Comparison of ENCODE assay signal across 26 mouse cellular contexts in genomic region chrX:122555679-122556078, GRCm38 (mm10).
"Had no signal": no experiment of that assay in that cellular context is flagged by ENCODE, and none has a peak within 500 bp of the region (broad histone marks: within the 10 kb centered on the region; RNA-seq: fewer than 3 reads in every experiment).

No protein-coding gene starts in this region.

- H3K27ac ChIP-seq: embryonic facial prominence, embryonic 10.5 days; embryonic facial prominence, embryonic 12.5 days; embryonic facial prominence, embryonic 13.5 days; embryonic facial prominence, embryonic 15.5 days; forebrain, embryonic 10.5 days; forebrain, embryonic 12.5 days; forebrain, embryonic 13.5 days; forebrain, embryonic 15.5 days; gastrocnemius, adult 2 months; heart, adult 2 months had no signal

- H3K4me3 ChIP-seq: embryonic facial prominence, embryonic 10.5 days; embryonic facial prominence, embryonic 12.5 days; embryonic facial prominence, embryonic 13.5 days; embryonic facial prominence, embryonic 15.5 days; erythroblast, embryonic 14.5 days; forebrain, embryonic 10.5 days; forebrain, embryonic 12.5 days; forebrain, embryonic 13.5 days; forebrain, embryonic 15.5 days; gastrocnemius, adult 2 months; heart, adult 2 months had no signal

- H3K4me2 ChIP-seq: embryonic facial prominence, embryonic 12.5 days; embryonic facial prominence, embryonic 13.5 days; embryonic facial prominence, embryonic 15.5 days; forebrain, embryonic 12.5 days; forebrain, embryonic 13.5 days; forebrain, embryonic 15.5 days had no signal

- H3K4me1 ChIP-seq: embryonic facial prominence, embryonic 10.5 days; embryonic facial prominence, embryonic 12.5 days; embryonic facial prominence, embryonic 13.5 days; embryonic facial prominence, embryonic 15.5 days; forebrain, embryonic 10.5 days; forebrain, embryonic 12.5 days; forebrain, embryonic 13.5 days; forebrain, embryonic 15.5 days had no signal

- DNase-seq: cerebellum, adult 9-11 months; cerebellum, postnatal 10 days; cerebellum, postnatal 14 days; cerebellum, postnatal 25 days; cerebellum, postnatal 36 days; embryo, embryonic 11 days; forebrain, postnatal 0 days; gastrocnemius, adult 2 months; gastrocnemius, postnatal 10 days; gastrocnemius, postnatal 14 days; gastrocnemius, postnatal 25 days; gastrocnemius, postnatal 36 days; heart, adult 11 months; heart, adult 18-20 months; heart, adult 2 months had no signal

- ATAC-seq: forebrain, embryonic 13.5 days; forebrain, embryonic 14.5 days; forebrain, embryonic 15.5 days; forebrain, embryonic 16.5 days; forebrain, postnatal 0 days had no signal

- H3K9ac ChIP-seq: embryonic facial prominence, embryonic 12.5 days; embryonic facial prominence, embryonic 13.5 days; embryonic facial prominence, embryonic 15.5 days; forebrain, embryonic 12.5 days; forebrain, embryonic 13.5 days; forebrain, embryonic 15.5 days; forebrain, postnatal 0 days had no signal

- H3K36me3 ChIP-seq: embryonic facial prominence, embryonic 10.5 days; embryonic facial prominence, embryonic 12.5 days; embryonic facial prominence, embryonic 13.5 days; embryonic facial prominence, embryonic 15.5 days; forebrain, embryonic 10.5 days; forebrain, embryonic 12.5 days; forebrain, embryonic 15.5 days had no signal

- H3K9me3 ChIP-seq: embryonic facial prominence, embryonic 10.5 days; embryonic facial prominence, embryonic 12.5 days; embryonic facial prominence, embryonic 13.5 days; embryonic facial prominence, embryonic 15.5 days; forebrain, embryonic 10.5 days; forebrain, embryonic 12.5 days; forebrain, embryonic 13.5 days; forebrain, embryonic 15.5 days had no signal

- H3K27me3 ChIP-seq: embryonic facial prominence, embryonic 12.5 days; embryonic facial prominence, embryonic 13.5 days; embryonic facial prominence, embryonic 15.5 days; forebrain, embryonic 12.5 days; forebrain, embryonic 13.5 days; forebrain, embryonic 15.5 days had no signal
